Mouse (Mus musculus): ENCODE data around the gene Ccl25. TPM values are rescaled to one million over a fixed set of nuclear protein-coding genes. Genes with fewer than 3 reads are reported as not detected.
A peak's percentile ranks its signal among the peaks of the same experiment; 100 is the strongest.

Ccl25 gene
- polyA plus RNA-seq, 1 experiment from 2014 or later = 9.9 TPM

GRCm38 (mm10) chr8:4321031-4321430 is 4.0 kb upstream of the Ccl25 start:
- Histone ChIP-seq H3K9ac (ENCODE audit: low read length) (no peak overlapping the region; the same call in 1 of the 2 replicates), H3K4me2 (ENCODE audit: low read length) (no peak overlapping the region; the same call in 1 of the 2 replicates), H3K9me3 (ENCODE audit: control insufficient read depth, low read length) (no peaks in the 10 kb centered on the region), H3K4me1 (ENCODE audit: control insufficient read depth in 2 of 2, insufficient read depth in 2 of 2, low read length in 2 of 2) (peaks cover 6 to 49% of the 10 kb centered on the region in 2 experiments), H3K36me3 (ENCODE audit: control insufficient read depth, insufficient read depth, low read length) (peaks cover 32% of the 10 kb centered on the region), H3K27ac (replicated peaks in 1 of 2; ENCODE audit: control insufficient read depth in 1 of 2, insufficient read depth in 1 of 2, low read depth in 2 of 2, low read length in 2 of 2) (peak overlapping the region in 1 of 2 experiments; percentile 42; a peak in 2 of 4 replicates), H3K27me3 (ENCODE audit: control insufficient read depth, insufficient read depth, low read length) (no peaks in the 10 kb centered on the region), H3K4me3 (ENCODE audit: control insufficient read depth in 1 of 2, insufficient read depth in 1 of 2, low read depth in 1 of 2, low read length in 2 of 2) (no peak overlapping the region)
- 20% methylated on average over 2 of the region's 2 CpGs for WGBS
- no peak for ATAC-seq (ENCODE audit: insufficient number of reproducible peaks, insufficient read depth, low FRiP score, low read depth)

GRCm38 (mm10) chr8:4322470-4322869 is 2.5 kb upstream of the Ccl25 start:
- H3K27ac ChIP-seq (replicated peaks in 1 of 2; ENCODE audit: control insufficient read depth in 1 of 2, insufficient read depth in 1 of 2, low read depth in 2 of 2, low read length in 2 of 2) = no peak overlapping the region
- peak overlapping the region; percentile 85; the same call in 1 of the 2 replicates for H3K4me2 ChIP-seq (ENCODE audit: low read length)
- H3K4me1 ChIP-seq (ENCODE audit: control insufficient read depth in 2 of 2, insufficient read depth in 2 of 2, low read length in 2 of 2) = peaks cover 6 to 53% of the 10 kb centered on the region in 2 experiments
- 31% methylated on average over 2 of the region's 2 CpGs for WGBS
- H3K9me3 ChIP-seq (ENCODE audit: control insufficient read depth, low read length) = no peaks in the 10 kb centered on the region
- H3K4me3 ChIP-seq (ENCODE audit: control insufficient read depth in 1 of 2, insufficient read depth in 1 of 2, low read depth in 1 of 2, low read length in 2 of 2) = no peak overlapping the region
- H3K27me3 ChIP-seq (ENCODE audit: control insufficient read depth, insufficient read depth, low read length) = no peaks in the 10 kb centered on the region
- H3K9ac ChIP-seq (ENCODE audit: low read length) = no peak overlapping the region
- H3K36me3 ChIP-seq (ENCODE audit: control insufficient read depth, insufficient read depth, low read length) = peaks cover 37% of the 10 kb centered on the region
- no peak for ATAC-seq (ENCODE audit: insufficient number of reproducible peaks, insufficient read depth, low FRiP score, low read depth)

- no peak for ATAC-seq (ENCODE audit: insufficient number of reproducible peaks, insufficient read depth, low FRiP score, low read depth)
- Histone ChIP-seq H3K9me3 (ENCODE audit: control insufficient read depth, low read length) (no peaks in the 10 kb centered on the region), H3K4me3 (ENCODE audit: control insufficient read depth in 1 of 2, insufficient read depth in 1 of 2, low read depth in 1 of 2, low read length in 2 of 2) (peak overlapping the region; percentile 96 to 99), H3K27me3 (ENCODE audit: control insufficient read depth, insufficient read depth, low read length) (no peaks in the 10 kb centered on the region), H3K27ac (replicated peaks in 1 of 2; ENCODE audit: control insufficient read depth in 1 of 2, insufficient read depth in 1 of 2, low read depth in 2 of 2, low read length in 2 of 2) (peak overlapping the region in 1 of 2 experiments; percentile 75; a peak in 2 of 4 replicates), H3K9ac (ENCODE audit: low read length) (peak overlapping the region; percentile 95), H3K36me3 (ENCODE audit: control insufficient read depth, insufficient read depth, low read length) (peaks cover 50% of the 10 kb centered on the region), H3K4me1 (ENCODE audit: control insufficient read depth in 2 of 2, insufficient read depth in 2 of 2, low read length in 2 of 2) (peaks cover 6 to 53% of the 10 kb centered on the region in 2 experiments), H3K4me2 (ENCODE audit: low read length) (peak overlapping the region; percentile 85)
- 1% methylated on average over 6 of the region's 6 CpGs for WGBS
Measured at GRCm38 (mm10) chr8:4323917-4324316, 1.1 kb upstream of the Ccl25 start.

GRCm38 (mm10) chr8:4324525-4324924 is 485 bp upstream of the Ccl25 start:
- ATAC-seq (ENCODE audit: insufficient number of reproducible peaks, insufficient read depth, low FRiP score, low read depth) = peak; percentile 60
- Histone ChIP-seq H3K9me3 (ENCODE audit: control insufficient read depth, low read length) (no peaks in the 10 kb centered on the region), H3K4me1 (ENCODE audit: control insufficient read depth in 2 of 2, insufficient read depth in 2 of 2, low read length in 2 of 2) (peaks cover 6 to 55% of the 10 kb centered on the region in 2 experiments), H3K4me3 (ENCODE audit: control insufficient read depth in 1 of 2, insufficient read depth in 1 of 2, low read depth in 1 of 2, low read length in 2 of 2) (peak overlapping the region; percentile 96 to 99), H3K9ac (ENCODE audit: low read length) (peak overlapping the region; percentile 95), H3K27ac (replicated peaks in 1 of 2; ENCODE audit: control insufficient read depth in 1 of 2, insufficient read depth in 1 of 2, low read depth in 2 of 2, low read length in 2 of 2) (peak overlapping the region; percentile 75), H3K36me3 (ENCODE audit: control insufficient read depth, insufficient read depth, low read length) (peaks cover 56% of the 10 kb centered on the region), H3K4me2 (ENCODE audit: low read length) (peak overlapping the region; percentile 85), H3K27me3 (ENCODE audit: control insufficient read depth, insufficient read depth, low read length) (no peaks in the 10 kb centered on the region)
- WGBS = under 1% methylated on average over 42 of the region's 42 CpGs

- Histone ChIP-seq H3K27ac (replicated peaks in 1 of 2; ENCODE audit: control insufficient read depth in 1 of 2, insufficient read depth in 1 of 2, low read depth in 2 of 2, low read length in 2 of 2) (peak overlapping the region; percentile 75 to 90; a peak in 3 of 4 replicates), H3K4me1 (ENCODE audit: control insufficient read depth in 2 of 2, insufficient read depth in 2 of 2, low read length in 2 of 2) (peaks cover 6 to 46% of the 10 kb centered on the region in 2 experiments), H3K4me3 (ENCODE audit: control insufficient read depth in 1 of 2, insufficient read depth in 1 of 2, low read depth in 1 of 2, low read length in 2 of 2) (peak overlapping the region; percentile 96 to 99), H3K9me3 (ENCODE audit: control insufficient read depth, low read length) (no peaks in the 10 kb centered on the region), H3K9ac (ENCODE audit: low read length) (peak overlapping the region; percentile 95), H3K36me3 (ENCODE audit: control insufficient read depth, insufficient read depth, low read length) (peaks cover 55% of the 10 kb centered on the region), H3K4me2 (ENCODE audit: low read length) (peak overlapping the region; percentile 87), H3K27me3 (ENCODE audit: control insufficient read depth, insufficient read depth, low read length) (no peaks in the 10 kb centered on the region)
- no peak for ATAC-seq (ENCODE audit: insufficient number of reproducible peaks, insufficient read depth, low FRiP score, low read depth)
- 29% methylated on average over 7 of the region's 7 CpGs for WGBS
Measured at GRCm38 (mm10) chr8:4325751-4326036, 684 bp downstream of the Ccl25 start.

- H3K4me3 ChIP-seq (ENCODE audit: control insufficient read depth in 1 of 2, insufficient read depth in 1 of 2, low read depth in 1 of 2, low read length in 2 of 2) = no peak overlapping the region
- no peaks in the 10 kb centered on the region for H3K9me3 ChIP-seq (ENCODE audit: control insufficient read depth, low read length)
- H3K27me3 ChIP-seq (ENCODE audit: control insufficient read depth, insufficient read depth, low read length) = no peaks in the 10 kb centered on the region
- H3K4me2 ChIP-seq (ENCODE audit: low read length) = no peak overlapping the region
- WGBS = 84% methylated on average over 5 of the region's 5 CpGs
- ATAC-seq (ENCODE audit: insufficient number of reproducible peaks, insufficient read depth, low FRiP score, low read depth) = no peak
- peaks cover 67% of the 10 kb centered on the region for H3K36me3 ChIP-seq (ENCODE audit: control insufficient read depth, insufficient read depth, low read length)
- H3K9ac ChIP-seq (ENCODE audit: low read length) = no peak overlapping the region
- H3K4me1 ChIP-seq (ENCODE audit: control insufficient read depth in 2 of 2, insufficient read depth in 2 of 2, low read length in 2 of 2) = peaks cover 0 to 13% of the 10 kb centered on the region in 2 experiments; a peak in 3 of 4 replicates
- H3K27ac ChIP-seq (replicated peaks in 1 of 2; ENCODE audit: control insufficient read depth in 1 of 2, insufficient read depth in 1 of 2, low read depth in 2 of 2, low read length in 2 of 2) = no peak overlapping the region
Measured at GRCm38 (mm10) chr8:4329000-4329399, 4.0 kb downstream of the Ccl25 start.

GRCm38 (mm10) chr8:4333966-4334365 is 9.0 kb downstream of the Ccl25 start:
- Histone ChIP-seq H3K4me2 (ENCODE audit: low read length) (no peak overlapping the region), H3K27ac (replicated peaks in 1 of 2; ENCODE audit: control insufficient read depth in 1 of 2, insufficient read depth in 1 of 2, low read depth in 2 of 2, low read length in 2 of 2) (no peak overlapping the region), H3K27me3 (ENCODE audit: control insufficient read depth, insufficient read depth, low read length) (no peaks in the 10 kb centered on the region), H3K9ac (ENCODE audit: low read length) (no peak overlapping the region), H3K36me3 (ENCODE audit: control insufficient read depth, insufficient read depth, low read length) (peaks cover 94% of the 10 kb centered on the region), H3K4me3 (ENCODE audit: control insufficient read depth in 1 of 2, insufficient read depth in 1 of 2, low read depth in 1 of 2, low read length in 2 of 2) (no peak overlapping the region), H3K9me3 (ENCODE audit: control insufficient read depth, low read length) (no peaks in the 10 kb centered on the region), H3K4me1 (ENCODE audit: control insufficient read depth in 2 of 2, insufficient read depth in 2 of 2, low read length in 2 of 2) (0 out of 4 replicates have a peak, but pooled peaks cover 0 to 2% of the 10 kb centered on the region in 2 experiments)
- no peak for ATAC-seq (ENCODE audit: insufficient number of reproducible peaks, insufficient read depth, low FRiP score, low read depth)
- WGBS = 90% methylated on average over 1 of the region's 1 CpGs

GRCm38 (mm10) chr8:4335678-4336077 is 10.7 kb downstream of the Ccl25 start:
- Histone ChIP-seq H3K9ac (ENCODE audit: low read length) (no peak overlapping the region), H3K27ac (replicated peaks in 1 of 2; ENCODE audit: control insufficient read depth in 1 of 2, insufficient read depth in 1 of 2, low read depth in 2 of 2, low read length in 2 of 2) (no peak overlapping the region), H3K36me3 (ENCODE audit: control insufficient read depth, insufficient read depth, low read length) (peaks cover 83% of the 10 kb centered on the region), H3K4me3 (ENCODE audit: control insufficient read depth in 1 of 2, insufficient read depth in 1 of 2, low read depth in 1 of 2, low read length in 2 of 2) (no peak overlapping the region), H3K4me2 (ENCODE audit: low read length) (no peak overlapping the region), H3K4me1 (ENCODE audit: control insufficient read depth in 2 of 2, insufficient read depth in 2 of 2, low read length in 2 of 2) (no peaks in the 10 kb centered on the region), H3K27me3 (ENCODE audit: control insufficient read depth, insufficient read depth, low read length) (no peaks in the 10 kb centered on the region), H3K9me3 (ENCODE audit: control insufficient read depth, low read length) (no peaks in the 10 kb centered on the region)
- no peak for ATAC-seq (ENCODE audit: insufficient number of reproducible peaks, insufficient read depth, low FRiP score, low read depth)
- WGBS = 79% methylated on average over 2 of the region's 2 CpGs
